Comparison of ENCODE assay signal across 15 mouse cellular contexts in genomic region chr16:66004689-66005088, GRCm38 (mm10).
DNase-seq lines count a peak whose midpoint lies in the region; ATAC-seq and TF ChIP-seq lines count a peak whose summit lies in the region.
"Had no signal": no experiment of that assay in that cellular context is flagged by ENCODE, and none has a peak within 500 bp of the region (broad histone marks: within the 10 kb centered on the region; RNA-seq: fewer than 3 reads in every experiment).

No protein-coding gene starts in this region.

- no peak overlapping the region for H3K9ac ChIP-seq in heart, embryonic 12.5 days
- no peak overlapping the region for H3K9ac ChIP-seq in stomach, embryonic 14.5 days (replicated peaks; ENCODE audit: low read depth, low read length)
- H3K9ac ChIP-seq in stomach, postnatal 0 days (ENCODE audit: low read length): no peak overlapping the region
- H3K9ac ChIP-seq: forebrain, embryonic 13.5 days had no signal

- no peaks in the 10 kb centered on the region for H3K9me3 ChIP-seq in heart, embryonic 12.5 days (replicated peaks)
- no peaks in the 10 kb centered on the region for H3K9me3 ChIP-seq in stomach, embryonic 14.5 days (ENCODE audit: control insufficient read depth, low read depth, low read length)
- no peaks in the 10 kb centered on the region for H3K9me3 ChIP-seq in stomach, postnatal 0 days (ENCODE audit: control insufficient read depth, low read length)
- H3K9me3 ChIP-seq: forebrain, embryonic 13.5 days had no signal

- WGBS in heart, embryonic 12.5 days: 46% methylated on average over 9 of the region's 9 CpGs
- WGBS in stomach, embryonic 14.5 days: 64% methylated on average over 9 of the region's 9 CpGs
- WGBS in stomach, postnatal 0 days: 62% methylated on average over 9 of the region's 9 CpGs

- intact Hi-C loops in heart, postnatal 10 days (cut with DNase I): loop anchor here (5.0 kb wide), 1 partner anchor 217 kb away; no protein-coding TSS in a partner anchor

- no peak overlapping the region for H3K4me3 ChIP-seq in heart, embryonic 12.5 days
- H3K4me3 ChIP-seq in stomach, embryonic 14.5 days (ENCODE audit: low read depth, low read length): no peak overlapping the region
- H3K4me3 ChIP-seq in stomach, postnatal 0 days (ENCODE audit: low read depth, low read length): no peak overlapping the region
- H3K4me3 ChIP-seq: forebrain, embryonic 13.5 days; layer of hippocampus, adult 2 months had no signal

- no peaks in the 10 kb centered on the region for H3K27me3 ChIP-seq in heart, embryonic 12.5 days (replicated peaks)
- no peaks in the 10 kb centered on the region for H3K27me3 ChIP-seq in stomach, embryonic 14.5 days (ENCODE audit: control insufficient read depth, insufficient read depth, low read length)
- no peaks in the 10 kb centered on the region for H3K27me3 ChIP-seq in stomach, postnatal 0 days (ENCODE audit: control insufficient read depth, insufficient read depth, low read length)
- H3K27me3 ChIP-seq: forebrain, embryonic 13.5 days had no signal

- H3K27ac ChIP-seq in heart, embryonic 12.5 days (ENCODE audit: poor library complexity, severe bottlenecking): no peak overlapping the region
- no peak overlapping the region for H3K27ac ChIP-seq in stomach, embryonic 14.5 days (ENCODE audit: low read length)
- no peak overlapping the region for H3K27ac ChIP-seq in stomach, postnatal 0 days (replicated peaks)
- H3K27ac ChIP-seq: forebrain, embryonic 13.5 days; layer of hippocampus, adult 2 months had no signal

- TF ChIP-seq EP300 in stomach, postnatal 0 days (optimal IDR thresholded peaks at IDR 0.05): no peak

- no peaks in the 10 kb centered on the region for H3K36me3 ChIP-seq in heart, embryonic 12.5 days
- H3K36me3 ChIP-seq in stomach, embryonic 14.5 days (ENCODE audit: control insufficient read depth, insufficient read depth, low read length): no peaks in the 10 kb centered on the region
- H3K36me3 ChIP-seq in stomach, postnatal 0 days (ENCODE audit: control insufficient read depth, insufficient read depth, low read length): no peaks in the 10 kb centered on the region

- ATAC-seq in heart, embryonic 12.5 days (ENCODE audit: insufficient number of reproducible peaks, low FRiP score): no peak
- peak; percentile 50 for ATAC-seq in stomach, embryonic 14.5 days (ENCODE audit: insufficient number of reproducible peaks, insufficient read depth, low FRiP score, low read depth)
- ATAC-seq in stomach, postnatal 0 days (ENCODE audit: low FRiP score, low TSS enrichment): no peak
- ATAC-seq: forebrain, embryonic 13.5 days; inflammation-experienced regulatory T-cells, adult 6 months had no signal

- DNase-seq in heart, postnatal 10 days: no peak
- peak; percentile 6 for DNase-seq in kidney, postnatal 14 days
- no peak for DNase-seq in kidney, adult 11 months
- DNase-seq in stomach, postnatal 0 days (ENCODE audit: low spot score): no peak
- no peak for DNase-seq in adrenal gland, postnatal 14 days
- DNase-seq: adrenal gland, adult 8-10 months; cerebellum, adult 18-20 months; retina, postnatal 1 day; thymus, adult 2 months had no signal

- H3K4me1 ChIP-seq in heart, embryonic 12.5 days (replicated peaks): peaks cover 6% of the 10 kb centered on the region; the same call in 1 of the 2 replicates
- 0 out of 2 replicates have a peak, but pooled peaks cover 2% of the 10 kb centered on the region for H3K4me1 ChIP-seq in stomach, embryonic 14.5 days (ENCODE audit: control insufficient read depth, insufficient read depth, low read length)
- H3K4me1 ChIP-seq in stomach, postnatal 0 days (replicated peaks; ENCODE audit: control insufficient read depth, insufficient read depth): no peaks in the 10 kb centered on the region
- H3K4me1 ChIP-seq: forebrain, embryonic 13.5 days had no signal

- H3K4me2 ChIP-seq in heart, embryonic 12.5 days: peak overlapping the region; percentile 19
- H3K4me2 ChIP-seq in stomach, embryonic 14.5 days (replicated peaks; ENCODE audit: low read depth, low read length): no peak overlapping the region
- no peak overlapping the region for H3K4me2 ChIP-seq in stomach, postnatal 0 days (replicated peaks; ENCODE audit: low read depth)
- H3K4me2 ChIP-seq: forebrain, embryonic 13.5 days; midbrain, embryonic 11.5 days had no signal

- no peak for TF ChIP-seq CTCF in stomach, postnatal 0 days (IDR thresholded peaks at IDR 0.05; ENCODE audit: low read depth)
